Mouse (Mus musculus) liver, adult 2 months (tissue): ENCODE data around the gene Nol4l. TPM values are rescaled to one million over a fixed set of nuclear protein-coding genes. Genes with fewer than 3 reads are reported as not detected.

Source experiments
- DNase-seq: peaks from one replicate; pipeline ENCODE4 v3.0.0-alpha.2; 2011; ENCODE audit warnings: low read depth, low spot score; ENCODE audit errors: extremely low read depth
- H3K27ac ChIP-seq: fragments of 200-500 bp; replicated peaks from 2 replicates; pipeline ENCODE4 v1.5.1; 2012; ENCODE audit warnings: low read depth, mild to moderate bottlenecking, control low read depth, inconsistent platforms, low read length; ENCODE audit not compliant: insufficient read depth
- H3K27me3 ChIP-seq: fragments of 200-500 bp; 2 replicates; pipeline ENCODE4 v1.6.1; 2012; ENCODE audit warnings: mild to moderate bottlenecking, moderate library complexity, low read length, inconsistent platforms; ENCODE audit not compliant: control insufficient read depth, insufficient read depth
- H3K36me3 ChIP-seq: fragments of 200-500 bp; 2 replicates; pipeline ENCODE4 v1.6.1; 2012; ENCODE audit warnings: low read length, inconsistent platforms; ENCODE audit not compliant: control insufficient read depth, insufficient read depth
- H3K4me1 ChIP-seq: fragments of 200-500 bp; 2 replicates; pipeline ENCODE4 v1.6.1; 2011; ENCODE audit warnings: low read length; ENCODE audit not compliant: control insufficient read depth, insufficient read depth
- H3K4me3 ChIP-seq: fragments of 200-500 bp; 2 replicates; pipeline ENCODE4 v1.5.1; 2011; ENCODE audit warnings: low read depth, mild to moderate bottlenecking, control low read depth, low read length, moderate library complexity; ENCODE audit not compliant: insufficient read depth
- H3K79me2 ChIP-seq: fragments of 200-500 bp; 2 replicates; pipeline ENCODE4 v1.6.1; 2012; ENCODE audit warnings: inconsistent platforms, mild to moderate bottlenecking, low read length, moderate library complexity; ENCODE audit not compliant: control insufficient read depth, insufficient read depth
- H3K9ac ChIP-seq: fragments of 200-500 bp; 2 replicates; pipeline ENCODE4 v1.6.1; 2012; ENCODE audit warnings: low read depth, mild to moderate bottlenecking, control low read depth, inconsistent platforms, low read length
- CTCF ChIP-seq: fragments of 200-500 bp; IDR thresholded peaks from 2 replicates; pipeline ENCODE4 v1.5.1; 2011; ENCODE audit warnings: low read depth, low read length, control low read depth
- POLR2A ChIP-seq: fragments of 200-500 bp; IDR thresholded peaks from 2 replicates; pipeline ENCODE4 v1.6.1; 2011; ENCODE audit warnings: low read length, control low read depth; ENCODE audit not compliant: insufficient read depth; ENCODE audit errors: extremely low read depth
- WGBS: fragments of 180-500 bp; shearing (Covaris S2); methylation state at CpG from one replicate; pipeline ENCODE4 v1.1.7; 2018; 5-methylcytosine and 5-hydroxymethylcytosine counted together
- polyA plus RNA-seq: library from polyadenylated mRNA; depleted of rRNA; stranded (reverse); fragments of >200 nt; gene quantifications from 2 replicates; pipeline ENCODE4 v1.2.3, GENCODE M21; 2012
- total RNA-seq: library from RNA; depleted of rRNA; stranded (reverse); fragments of >200 nt; gene quantifications from 2 replicates; pipeline ENCODE4 v1.2.3, GENCODE M21; 2014

Nol4l gene
- total and polyA plus RNA-seq, 2 experiments, result 0.18 to 0.80 TPM

DNA sequence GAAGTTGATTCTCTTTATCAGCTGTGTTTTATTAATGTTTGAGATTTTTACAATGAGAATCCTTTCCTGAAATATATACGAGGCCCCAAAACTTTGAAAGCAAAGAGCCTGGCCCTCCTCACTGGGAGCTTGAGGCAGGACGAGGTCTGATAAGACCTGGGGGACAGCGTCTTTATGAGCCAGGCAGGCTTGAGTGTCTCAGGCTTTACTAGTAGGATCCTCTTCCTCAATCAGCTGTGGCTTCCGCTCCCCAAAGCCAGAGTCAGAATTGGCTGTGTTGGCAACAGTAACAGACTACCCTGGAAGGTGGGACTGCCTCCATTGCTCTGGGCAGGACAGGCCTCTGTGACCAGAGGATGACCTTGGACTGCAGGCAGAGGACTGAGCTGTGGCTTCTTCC is 38.2 kb upstream of the Nol4l start:
- WGBS, result 76% methylated on average over 4 of the region's 4 CpGs

DNA sequence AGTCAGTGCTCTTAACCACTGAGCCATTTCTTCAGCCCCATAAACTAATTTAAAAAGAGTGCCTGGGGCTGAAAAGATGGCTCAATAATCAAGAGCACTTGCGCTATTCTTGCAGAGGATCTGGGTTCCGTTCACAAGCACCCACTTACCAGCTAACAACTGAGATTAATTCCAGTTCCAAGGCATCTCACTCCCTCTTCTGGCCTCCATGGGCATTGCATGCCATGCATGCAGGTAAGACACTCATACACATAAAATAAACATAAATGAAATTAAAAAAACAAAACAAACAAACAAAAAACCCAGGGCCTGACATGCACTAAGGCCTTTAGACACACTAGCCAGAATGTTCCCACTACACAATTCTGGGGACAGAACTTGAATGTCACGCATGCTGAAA is 34.6 kb upstream of the Nol4l start:
- 95% methylated on average over 3 of the region's 3 CpGs for WGBS
- Histone ChIP-seq H3K36me3 (no peaks in the 10 kb centered on the region), H3K9ac (no peak overlapping the region), H3K27me3 (no peaks in the 10 kb centered on the region), H3K4me3 (no peak overlapping the region), H3K4me1 (no peaks in the 10 kb centered on the region), H3K79me2 (no peaks in the 10 kb centered on the region), H3K27ac (no peak overlapping the region)
- no peak for DNase-seq
- TF ChIP-seq CTCF (peak; percentile 23; the same call in 1 of the 2 replicates), POLR2A (no peak)

More for the DNA sequence above, 38.2 kb upstream of the Nol4l start:
- no peaks in the 10 kb centered on the region for H3K27me3 ChIP-seq
- DNase-seq, result no peak
- no peak overlapping the region for H3K9ac ChIP-seq
- no peaks in the 10 kb centered on the region for H3K36me3 ChIP-seq
- no peak overlapping the region for H3K27ac ChIP-seq
- H3K4me1 ChIP-seq, result no peaks in the 10 kb centered on the region
- no peak overlapping the region for H3K4me3 ChIP-seq
- H3K79me2 ChIP-seq, result no peaks in the 10 kb centered on the region
- TF ChIP-seq CTCF (no peak), POLR2A (no peak)

DNA sequence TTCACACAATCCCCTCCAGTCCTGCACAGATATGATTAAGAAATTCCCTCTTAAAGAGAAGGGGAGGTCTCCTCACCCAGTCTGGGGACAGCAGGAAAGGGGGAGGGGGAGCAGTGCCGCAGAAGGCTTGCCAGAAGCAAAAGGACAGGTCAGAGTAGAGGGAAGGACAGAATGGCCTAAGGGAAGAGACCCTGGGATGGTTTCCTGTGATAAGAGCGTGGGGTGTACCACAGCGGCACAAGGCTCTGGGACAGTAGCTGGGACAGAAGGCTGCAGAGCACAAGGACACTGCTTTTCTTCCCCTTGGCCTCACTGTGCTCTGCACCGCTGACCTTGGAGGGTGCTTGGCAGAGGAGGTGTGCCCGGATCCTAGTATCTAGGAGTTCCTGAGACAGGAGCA is 31.8 kb upstream of the Nol4l start:
- 67% methylated on average over 5 of the region's 5 CpGs for WGBS
- H3K9ac ChIP-seq, result no peak overlapping the region
- H3K36me3 ChIP-seq, result no peaks in the 10 kb centered on the region
- no peak overlapping the region for H3K4me3 ChIP-seq
- no peak for DNase-seq
- H3K27me3 ChIP-seq, result no peaks in the 10 kb centered on the region
- no peaks in the 10 kb centered on the region; the same call in 1 of the 2 replicates for H3K4me1 ChIP-seq
- H3K27ac ChIP-seq, result no peak overlapping the region
- H3K79me2 ChIP-seq, result no peaks in the 10 kb centered on the region
- TF ChIP-seq CTCF (no peak), POLR2A (no peak)

DNA sequence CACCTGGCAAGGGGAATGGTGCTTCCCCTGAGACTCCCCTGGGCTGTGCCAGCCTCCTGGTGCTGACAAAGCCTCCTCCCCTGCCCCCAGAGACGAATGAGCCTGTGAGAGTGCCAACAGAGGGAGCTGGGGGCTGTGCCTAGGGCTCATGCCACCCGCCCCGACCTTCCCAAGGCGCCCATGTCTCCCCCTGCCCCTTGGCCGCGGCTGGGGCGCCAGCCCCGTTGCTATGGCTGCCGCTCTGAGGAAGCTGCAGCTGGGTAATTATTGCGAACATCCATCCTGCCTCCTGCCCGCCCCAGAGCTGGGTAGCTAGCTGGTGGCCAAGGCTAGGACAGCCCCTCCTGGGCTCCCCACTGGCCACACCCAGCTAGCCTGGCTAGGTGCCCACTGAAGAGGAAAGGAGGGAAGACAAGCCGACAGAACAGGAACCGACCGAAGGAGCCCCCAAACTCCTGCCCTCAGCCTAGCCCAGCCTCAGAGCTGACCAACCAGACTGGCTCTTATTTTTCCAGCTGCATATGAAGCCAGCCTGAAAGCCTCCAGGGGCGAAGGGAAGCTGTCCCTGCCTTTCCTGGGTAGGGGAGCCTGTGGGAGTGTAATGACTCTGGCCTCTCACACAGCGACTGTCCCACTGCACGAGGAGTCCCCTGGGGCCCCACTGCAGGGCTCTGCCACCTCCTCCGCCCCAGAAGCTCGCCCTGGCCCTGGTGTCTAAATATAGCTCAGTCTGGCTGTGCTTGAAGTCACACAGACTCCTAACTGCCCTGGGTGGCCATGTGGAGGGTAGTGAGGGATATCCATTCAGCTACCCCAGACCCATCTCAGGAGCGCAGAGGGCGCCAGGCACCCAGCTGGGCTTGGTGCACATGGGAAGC is 31.1 kb upstream of the Nol4l start:
- Histone ChIP-seq H3K36me3 (no peaks in the 10 kb centered on the region), H3K4me1 (no peaks in the 10 kb centered on the region; the same call in 1 of the 2 replicates), H3K9ac (no peak overlapping the region), H3K27me3 (no peaks in the 10 kb centered on the region), H3K4me3 (no peak overlapping the region), H3K79me2 (no peaks in the 10 kb centered on the region), H3K27ac (no peak overlapping the region)
- no peak for DNase-seq
- TF ChIP-seq CTCF (no peak), POLR2A (no peak)
- WGBS, result 44% methylated on average over 21 of the region's 21 CpGs

DNA sequence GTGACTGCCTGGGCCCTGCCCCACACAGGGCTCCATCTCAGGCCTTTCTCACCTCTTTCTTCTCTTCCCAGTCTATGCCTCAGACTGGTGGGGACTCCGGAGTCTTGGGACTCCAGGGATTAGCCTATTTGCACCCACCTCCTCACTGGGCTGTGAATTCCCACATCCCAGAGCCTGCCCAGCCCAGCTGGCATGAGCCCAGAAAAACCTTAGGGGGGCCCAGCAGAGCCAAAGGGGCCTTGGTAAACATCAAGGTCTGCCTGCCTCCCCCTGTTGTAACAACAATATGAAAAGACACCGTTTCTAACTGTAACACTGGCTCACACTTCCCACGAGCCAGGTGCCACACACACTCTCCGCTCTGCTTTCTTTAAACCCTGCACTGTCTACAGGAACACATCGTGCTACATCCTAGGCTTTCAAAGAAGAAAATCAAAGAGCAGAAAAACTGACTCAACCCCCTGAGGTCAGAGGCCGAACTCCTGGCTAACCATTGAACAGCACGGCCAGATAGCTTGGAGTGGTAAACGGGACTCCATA is 29.9 kb upstream of the Nol4l start:
- no peak overlapping the region for H3K9ac ChIP-seq
- H3K4me1 ChIP-seq, result no peaks in the 10 kb centered on the region; the same call in 1 of the 2 replicates
- 66% methylated on average over 8 of the region's 8 CpGs for WGBS
- no peak overlapping the region for H3K27ac ChIP-seq
- H3K36me3 ChIP-seq, result no peaks in the 10 kb centered on the region
- no peaks in the 10 kb centered on the region for H3K79me2 ChIP-seq
- H3K27me3 ChIP-seq, result no peaks in the 10 kb centered on the region
- DNase-seq, result no peak
- H3K4me3 ChIP-seq, result no peak overlapping the region
- TF ChIP-seq POLR2A, result no peak
- no peak for TF ChIP-seq CTCF

DNA sequence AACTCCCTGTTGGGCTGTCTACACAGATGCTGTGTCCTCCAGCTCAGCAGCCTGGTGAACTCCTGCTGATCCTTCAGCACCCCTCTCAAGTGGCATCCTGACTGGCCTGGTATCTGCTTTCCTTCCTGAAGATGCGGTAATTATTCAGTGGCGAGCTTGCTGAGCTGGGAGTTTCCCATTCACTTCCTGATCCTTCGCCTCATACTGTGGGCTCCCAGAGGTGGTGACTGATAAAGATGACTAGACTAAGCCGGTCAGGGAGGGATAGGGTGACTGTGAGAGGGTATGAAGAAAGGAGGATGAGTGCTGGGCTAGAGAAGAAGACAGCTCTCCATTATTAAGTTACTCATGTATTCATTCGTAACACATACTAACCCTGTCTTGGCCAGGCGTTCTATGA is 28.7 kb upstream of the Nol4l start:
- Histone ChIP-seq H3K4me3 (no peak overlapping the region), H3K27ac (no peak overlapping the region), H3K79me2 (no peaks in the 10 kb centered on the region), H3K36me3 (no peaks in the 10 kb centered on the region), H3K27me3 (no peaks in the 10 kb centered on the region), H3K9ac (no peak overlapping the region), H3K4me1 (no peaks in the 10 kb centered on the region; the same call in 1 of the 2 replicates)
- TF ChIP-seq POLR2A (no peak), CTCF (no peak)
- WGBS, result 71% methylated on average over 6 of the region's 6 CpGs
- DNase-seq, result no peak
